Mouse (Mus musculus) stomach, adult 2 months (tissue): ENCODE data around the gene Prrt3. TPM values are rescaled to one million over a fixed set of nuclear protein-coding genes. Genes with fewer than 3 reads are reported as not detected.

Experiments used
- polyA plus RNA-seq: library from polyadenylated mRNA; depleted of rRNA; stranded (reverse); fragments of >200 nt; gene quantifications from 2 replicates; pipeline ENCODE4 v1.2.3, GENCODE M21; 2012; rRNA removed

Gene Prrt3
- polyA plus RNA-seq: 0.10 TPM in 1 of 2 replicates, not detected in the other

GRCm38 (mm10) chr6:113501388-113502084 is at the start of gene Prrt3:
Gene Prrt3, minus strand, starts transcription at chr6:113501931.

GRCm38 (mm10) chr6:113530932-113531839 is 29.5 kb upstream of the Prrt3 start, which contains the start of the genes Emc3 and Fancd2:
Gene Emc3, minus strand, starts transcription at chr6:113531652.
Gene Fancd2, plus strand, starts transcription at chr6:113531682.

GRCm38 (mm10) chr6:113483100-113483615 is 18.6 kb downstream of the Prrt3 start, which contains the start of gene Creld1:
Gene Creld1, plus strand, starts transcription at chr6:113483297.

GRCm38 (mm10) chr6:113471297-113471936 is 30.3 kb downstream of the Prrt3 start, which contains the start of gene Il17rc:
Gene Il17rc, plus strand, starts transcription at chr6:113471427.

GRCm38 (mm10) chr6:113457952-113458534 is 43.7 kb downstream of the Prrt3 start, which contains the start of gene Il17re:
Gene Il17re, plus strand, starts transcription at chr6:113458484.

Other genes with a start within 250 kb of the Prrt3 start
- not detected in 2 replicates for gene Cpne9, start 219.6 kb downstream of the Prrt3 start, polyA plus RNA-seq
- 5.8 and 7.2 TPM in 2 replicates for gene Brpf1, start 194.8 kb downstream of the Prrt3 start, polyA plus RNA-seq
- gene Ogg1, start 175.0 kb downstream of the Prrt3 start, polyA plus RNA-seq: 5.8 and 6.4 TPM in 2 replicates
- gene Camk1, start 157.9 kb downstream of the Prrt3 start, polyA plus RNA-seq: 22.2 and 23.6 TPM in 2 replicates
- 8.7 and 11.1 TPM in 2 replicates for gene Tada3, start 124.0 kb downstream of the Prrt3 start, polyA plus RNA-seq
- gene Arpc4, start 123.8 kb downstream of the Prrt3 start, polyA plus RNA-seq: 41.2 and 47.5 TPM in 2 replicates
- 5.5 and 6.9 TPM in 2 replicates for gene Ttll3, start 112.7 kb downstream of the Prrt3 start, polyA plus RNA-seq
- gene Rpusd3, start 82.6 kb downstream of the Prrt3 start, polyA plus RNA-seq: 27.0 and 55.6 TPM in 2 replicates
- 36.8 and 48.6 TPM in 2 replicates for gene Cidec, start 66.2 kb downstream of the Prrt3 start, polyA plus RNA-seq
- gene Jagn1, start 59.4 kb downstream of the Prrt3 start, polyA plus RNA-seq: 31.7 and 33.8 TPM in 2 replicates
- gene Il17re, start 43.4 kb downstream of the Prrt3 start, polyA plus RNA-seq: 44.5 and 106 TPM in 2 replicates
- gene Il17rc, start 30.5 kb downstream of the Prrt3 start, polyA plus RNA-seq: 212 and 257 TPM in 2 replicates
- 6.5 and 8.5 TPM in 2 replicates for gene Creld1, start 18.6 kb downstream of the Prrt3 start, polyA plus RNA-seq
- 12.8 and 13.2 TPM in 2 replicates for gene Emc3, start 29.7 kb upstream of the Prrt3 start, polyA plus RNA-seq
- gene Fancd2, start 29.8 kb upstream of the Prrt3 start, polyA plus RNA-seq: 0.50 and 0.67 TPM in 2 replicates
- gene Fancd2os, start 98.8 kb upstream of the Prrt3 start, polyA plus RNA-seq: not detected in 2 replicates
- gene Brk1, start 102.8 kb upstream of the Prrt3 start, polyA plus RNA-seq: 58.4 and 60.6 TPM in 2 replicates
- 5.0 and 5.8 TPM in 2 replicates for gene Vhl, start 122.0 kb upstream of the Prrt3 start, polyA plus RNA-seq
- 13.4 and 15.3 TPM in 2 replicates for gene Irak2, start 136.5 kb upstream of the Prrt3 start, polyA plus RNA-seq
- 12.2 and 12.3 TPM in 2 replicates for gene Tatdn2, start 195.1 kb upstream of the Prrt3 start, polyA plus RNA-seq
- 849 and 1,043 TPM in 2 replicates for gene Ghrl, start 217.9 kb upstream of the Prrt3 start, polyA plus RNA-seq
- 46.6 and 54.0 TPM in 2 replicates for gene Sec13, start 238.8 kb upstream of the Prrt3 start, polyA plus RNA-seq